Mouse (Mus musculus) megakaryocyte progenitor cell, adult 5-6 weeks (primary cell): Measurements from ENCODE around the gene Eif4enif1. TPM values are rescaled to one million over a fixed set of nuclear protein-coding genes. Genes with fewer than 3 reads are reported as not detected.

Source experiments
- total RNA-seq, 2 experiments: library from RNA; stranded (forward) in 1 of 2; stranded (reverse) in 1 of 2; fragments of 157-497, 149-512 nt in 1 of 2; fragments of 200-1000 nt in 1 of 2; gene quantifications; 2 replicates each; pipeline versions ENCODE4 v1.2.3 to v1.2.4; 2015 to 2017

Eif4enif1 gene
- total RNA-seq, 2 experiments from 2014 or later = 40.1 to 110 TPM

Other genes with a start within 250 kb of the Eif4enif1 start
- gene Sfi1, start 8.9 kb upstream of the Eif4enif1 start, total RNA-seq (2015) = 5.2 and 6.0 TPM in 2 replicates
- gene Sfi1, start 8.9 kb upstream of the Eif4enif1 start, total RNA-seq (2017) = 6.2 and 14.2 TPM in 2 replicates
- gene Drg1, start 64.0 kb downstream of the Eif4enif1 start, total RNA-seq (2015) = 253 and 258 TPM in 2 replicates
- gene Drg1, start 64.0 kb downstream of the Eif4enif1 start, total RNA-seq (2017) = 196 and 234 TPM in 2 replicates
- 69.4 and 77.3 TPM in 2 replicates for gene Patz1, start 86.5 kb downstream of the Eif4enif1 start, total RNA-seq (2015)
- 66.4 and 72.5 TPM in 2 replicates for gene Patz1, start 86.5 kb downstream of the Eif4enif1 start, total RNA-seq (2017)
- gene Pik3ip1, start 128.0 kb downstream of the Eif4enif1 start, total RNA-seq (2015) = 16.6 and 20.1 TPM in 2 replicates
- gene Pik3ip1, start 128.0 kb downstream of the Eif4enif1 start, total RNA-seq (2017) = 32.9 and 55.1 TPM in 2 replicates
- gene Limk2, start 206.8 kb downstream of the Eif4enif1 start, total RNA-seq (2015) = 16.9 and 17.0 TPM in 2 replicates
- gene Limk2, start 206.8 kb downstream of the Eif4enif1 start, total RNA-seq (2017) = 20.1 and 30.0 TPM in 2 replicates
- 16.3 and 17.6 TPM in 2 replicates for gene Rnf185, start 250.0 kb downstream of the Eif4enif1 start, total RNA-seq (2015)
- gene Rnf185, start 250.0 kb downstream of the Eif4enif1 start, total RNA-seq (2017) = 8.8 and 15.3 TPM in 2 replicates